Mouse (Mus musculus) cerebellum, adult 2 months (tissue): ENCODE measurements at regions not wholly inside any gene's neighbourhood (a gene's known extent, or its start where the extent isn't known, plus 50 kb on each side); places are given as distances from the start of the nearest gene placed in this dataset.

Experiments
- DNase-seq, 2 experiments: peaks; one replicate each; pipeline ENCODE4 v3.0.0; 2021
- H3K27ac ChIP-seq: fragments of 200-500 bp; 2 replicates; pipeline ENCODE4 v1.5.1; 2012; ENCODE audit warnings: low read length, control low read depth, inconsistent platforms; ENCODE audit not compliant: insufficient read depth
- H3K27me3 ChIP-seq: fragments of 200-500 bp; 2 replicates; pipeline ENCODE4 v1.6.1; 2012; ENCODE audit warnings: inconsistent platforms, mild to moderate bottlenecking, low read length, moderate library complexity; ENCODE audit not compliant: control insufficient read depth, insufficient read depth
- H3K4me1 ChIP-seq: fragments of 200-500 bp; 2 replicates; pipeline ENCODE4 v1.6.1; 2011; ENCODE audit warnings: low read length; ENCODE audit not compliant: control insufficient read depth, insufficient read depth
- H3K4me3 ChIP-seq: fragments of 200-500 bp; replicated peaks from 2 replicates; pipeline ENCODE3; 2011; ENCODE audit warnings: mild to moderate bottlenecking, low read depth, low read length, control low read depth; ENCODE audit not compliant: insufficient read depth
- CTCF ChIP-seq: fragments of 200-500 bp; IDR thresholded peaks from 2 replicates; pipeline ENCODE4 v1.5.1; 2011; ENCODE audit warnings: low read depth, mild to moderate bottlenecking, control low read depth, low read length, moderate library complexity, borderline replicate concordance; ENCODE audit not compliant: insufficient read depth
- POLR2A ChIP-seq: fragments of 200-500 bp; IDR thresholded peaks from 2 replicates; pipeline ENCODE4 v1.6.1; 2011; ENCODE audit warnings: low read length, control low read depth, borderline replicate concordance; ENCODE audit not compliant: insufficient read depth
- WGBS: fragments of 180-500 bp; shearing (Covaris S2); methylation state at CpG from one replicate; pipeline ENCODE4 v1.1.7; 2018; 5-methylcytosine and 5-hydroxymethylcytosine counted together

DNA sequence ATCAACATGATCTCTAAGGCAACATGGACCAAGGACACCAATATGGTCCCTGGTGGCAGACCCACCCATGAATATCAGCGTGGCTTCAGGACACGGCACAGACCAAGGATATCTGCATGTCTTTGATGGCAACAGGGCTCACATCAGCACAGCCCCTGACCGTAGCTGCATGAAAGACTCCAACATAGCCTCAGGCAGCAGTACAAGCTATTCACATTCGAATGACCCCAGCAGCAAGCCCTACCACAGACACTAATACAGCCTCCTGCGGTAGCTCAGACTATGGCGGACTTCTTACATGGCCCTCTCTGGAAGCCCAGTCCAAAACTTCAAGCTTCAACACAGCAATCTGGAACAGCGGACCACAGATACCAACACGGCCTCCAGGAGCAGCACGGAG, 84.4 kb downstream of the Rbm43 start:
- H3K4me3 ChIP-seq: no peak overlapping the region
- no peaks in the 10 kb centered on the region for H3K4me1 ChIP-seq
- TF ChIP-seq POLR2A (no peak), CTCF (no peak)
- no peak overlapping the region for H3K27ac ChIP-seq
- no peaks in the 10 kb centered on the region; the same call in 1 of the 2 replicates for H3K27me3 ChIP-seq
- WGBS: 91% methylated on average over 9 of the region's 9 CpGs
- no peak for DNase-seq

GRCm38 (mm10) chr2:51851711-51852110, 83.3 kb downstream of the Rbm43 start:
- Histone ChIP-seq H3K27me3 (no peaks in the 10 kb centered on the region; the same call in 1 of the 2 replicates), H3K4me3 (no peak overlapping the region), H3K27ac (no peak overlapping the region), H3K4me1 (no peaks in the 10 kb centered on the region)
- TF ChIP-seq POLR2A (no peak), CTCF (no peak)
- DNase-seq: no peak
- WGBS: 96% methylated on average over 7 of the region's 7 CpGs

- no peak overlapping the region for H3K4me3 ChIP-seq
- H3K27ac ChIP-seq: no peak overlapping the region
- H3K4me1 ChIP-seq: no peaks in the 10 kb centered on the region
- no peaks in the 10 kb centered on the region for H3K27me3 ChIP-seq
- DNase-seq: no peak
- TF ChIP-seq CTCF: no peak
- TF ChIP-seq POLR2A: no peak
These were observed 77.7 kb downstream of the Rbm43 start for GRCm38 (mm10) chr2:51857226-51857625.

DNA sequence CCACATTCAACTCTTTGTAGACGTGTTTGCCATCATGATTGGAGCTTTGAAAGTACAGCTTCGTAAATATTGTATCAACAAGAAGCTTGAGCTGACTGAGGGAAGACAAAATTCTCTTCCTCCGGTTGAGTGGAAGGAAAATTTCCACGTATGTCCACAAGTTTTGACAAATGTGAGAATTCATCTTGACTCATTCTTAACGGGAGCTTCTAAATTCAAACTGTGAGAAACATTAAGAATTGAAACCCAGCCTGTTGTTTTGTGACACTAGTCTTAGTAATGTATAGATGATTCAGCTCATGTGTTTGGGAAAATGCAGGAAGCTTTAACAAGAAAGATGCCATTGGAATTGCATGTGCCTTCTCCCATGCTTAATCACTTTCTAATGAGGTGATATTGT, 68.9 kb downstream of the Rbm43 start:
- Histone ChIP-seq H3K4me3 (no peak overlapping the region), H3K27ac (no peak overlapping the region), H3K27me3 (no peaks in the 10 kb centered on the region), H3K4me1 (no peaks in the 10 kb centered on the region)
- TF ChIP-seq CTCF (no peak), POLR2A (no peak)
- no peak for DNase-seq
- 87% methylated on average over 5 of the region's 5 CpGs for WGBS

GRCm38 (mm10) chr2:51868878-51869510, 66.0 kb downstream of the Rbm43 start:
- no peak overlapping the region for H3K27ac ChIP-seq
- WGBS: 84% methylated on average over 4 of the region's 4 CpGs
- no peak for DNase-seq

GRCm38 (mm10) chr2:51871571-51871970, 63.4 kb downstream of the Rbm43 start:
- 79% methylated on average over 14 of the region's 14 CpGs for WGBS
- Histone ChIP-seq H3K27ac (no peak overlapping the region), H3K4me1 (no peaks in the 10 kb centered on the region), H3K4me3 (no peak overlapping the region), H3K27me3 (no peaks in the 10 kb centered on the region)
- TF ChIP-seq POLR2A: no peak
- no peak for TF ChIP-seq CTCF
- DNase-seq: no peak

More at GRCm38 (mm10) chr2:51868878-51869510, 66.0 kb downstream of the Rbm43 start:
- Histone ChIP-seq H3K4me3 (no peak overlapping the region), H3K27me3 (no peaks in the 10 kb centered on the region), H3K4me1 (no peaks in the 10 kb centered on the region)
- no peak for TF ChIP-seq CTCF
- TF ChIP-seq POLR2A: no peak
